Mouse (Mus musculus) CD8-positive naive resting alpha-beta T cell, adult 2 months (primary cell): Measurements from ENCODE around the gene Nrros.
A peak's percentile ranks its signal among the peaks of the same experiment; 100 is the strongest.

Source experiments
- DNase-seq, 2 experiments: peaks; one replicate each; pipeline ENCODE4 v3.0.0; 2022; ENCODE audit warnings: low read depth in 2 of 2, low spot score in 2 of 2

Gene Nrros

DNA sequence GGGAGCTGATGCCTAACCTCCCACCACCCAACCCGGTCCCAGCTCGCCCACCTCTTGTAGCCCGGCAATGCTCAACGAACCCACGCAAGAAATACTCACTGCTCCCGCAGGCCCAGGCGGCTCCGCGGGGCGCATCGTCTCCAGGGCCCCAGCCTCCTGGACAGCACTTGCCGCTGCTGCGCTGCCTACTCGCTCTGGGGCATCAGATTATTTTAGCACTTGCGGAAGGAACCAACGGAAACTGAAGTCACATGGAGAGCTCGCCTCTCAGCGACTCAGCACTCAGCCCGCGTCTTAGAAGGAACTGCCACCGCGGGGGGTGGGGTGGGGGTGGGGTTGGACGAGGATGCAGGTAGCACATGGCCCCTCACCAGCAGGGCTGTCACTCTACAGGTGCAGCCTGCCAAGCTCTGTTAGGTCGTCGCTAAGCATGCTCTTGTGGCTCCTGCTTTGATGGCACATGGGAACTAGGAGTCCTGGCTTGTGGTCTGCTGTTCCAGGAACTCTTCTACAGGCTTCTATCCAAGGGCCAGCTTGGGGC lies at the start of gene Nrros:
TSS of gene Nrros (minus strand) at position 314 of the 541 bp plus-strand sequence.
- DNase-seq, result peak; percentile 61 to 67

DNA sequence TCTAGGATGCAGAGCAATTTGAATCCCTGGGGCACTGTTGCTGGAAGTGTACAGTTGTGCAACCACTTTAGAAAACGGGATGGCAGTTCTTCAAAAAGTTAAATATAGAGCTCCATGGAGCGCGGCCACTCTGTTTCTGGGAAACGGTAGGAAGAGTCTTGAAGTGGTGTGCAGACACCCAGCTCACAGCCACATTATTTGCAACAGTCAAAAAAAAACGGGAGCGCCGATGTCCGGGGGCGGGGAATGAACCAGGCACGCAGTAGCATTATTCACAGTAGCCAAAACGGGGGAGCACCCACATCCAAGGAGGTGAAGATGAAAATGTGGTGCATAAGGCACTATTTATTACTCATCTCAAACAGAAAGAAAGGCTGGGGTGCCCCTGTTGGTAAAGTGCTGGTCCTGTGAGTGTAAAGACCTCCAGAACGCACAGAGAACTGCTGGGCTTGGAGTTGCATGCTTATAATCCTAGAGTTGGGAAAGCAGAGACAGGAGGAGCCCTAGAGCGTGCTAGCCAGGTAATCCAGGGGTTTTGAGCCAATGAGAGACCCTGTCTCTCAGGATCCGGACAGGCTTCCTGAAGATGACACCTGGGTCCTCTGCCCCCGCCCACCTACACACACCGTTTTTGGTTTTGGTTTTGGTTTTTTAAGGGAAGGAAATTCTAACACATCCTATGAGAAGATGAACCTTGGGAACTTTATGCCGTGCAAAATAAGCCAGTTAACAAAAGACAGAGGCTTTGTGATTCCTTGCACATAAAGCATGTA lies 49.6 kb upstream of the Nrros start:
- DNase-seq, result no peak

DNA sequence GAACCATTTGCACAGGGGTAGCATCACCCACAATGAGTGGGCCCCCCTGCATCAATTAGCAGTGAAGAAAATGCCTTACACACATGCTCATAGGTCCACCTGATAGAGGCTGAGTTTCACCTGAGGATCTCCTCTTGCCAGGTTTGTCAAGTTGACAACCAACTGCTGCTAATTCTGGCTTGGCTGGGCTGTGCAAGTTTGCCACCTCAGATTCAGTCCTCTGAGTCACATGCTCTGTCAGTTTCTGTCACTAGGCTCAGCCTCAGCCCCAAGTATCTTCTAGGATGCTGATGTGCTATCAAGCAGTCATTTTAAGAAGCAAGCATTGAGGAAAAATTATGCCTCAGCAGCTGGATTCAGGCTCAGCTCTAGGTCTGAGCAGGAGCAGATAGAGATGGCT lies 48.8 kb upstream of the Nrros start:
- no peak for DNase-seq

DNA sequence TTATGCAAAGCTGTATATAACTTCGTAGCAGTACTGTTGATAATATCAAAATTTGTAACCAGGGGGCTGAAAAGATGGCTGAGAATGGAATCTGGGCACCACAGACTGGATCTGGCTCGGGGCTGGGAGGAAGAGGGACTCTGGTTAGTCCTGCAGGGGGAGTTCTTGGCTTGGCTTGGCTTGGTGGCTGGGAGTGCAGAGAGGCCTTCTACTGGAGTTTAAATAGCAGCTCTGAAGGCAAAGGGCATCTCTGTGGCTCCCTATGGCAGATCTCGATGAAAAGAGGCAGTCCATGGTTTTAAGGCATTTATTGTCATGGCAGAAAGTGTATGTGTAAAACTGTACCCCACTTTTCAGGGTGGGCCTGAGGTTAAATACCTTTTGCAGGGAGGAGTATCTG lies 39.5 kb upstream of the Nrros start:
- DNase-seq, result no peak

DNA sequence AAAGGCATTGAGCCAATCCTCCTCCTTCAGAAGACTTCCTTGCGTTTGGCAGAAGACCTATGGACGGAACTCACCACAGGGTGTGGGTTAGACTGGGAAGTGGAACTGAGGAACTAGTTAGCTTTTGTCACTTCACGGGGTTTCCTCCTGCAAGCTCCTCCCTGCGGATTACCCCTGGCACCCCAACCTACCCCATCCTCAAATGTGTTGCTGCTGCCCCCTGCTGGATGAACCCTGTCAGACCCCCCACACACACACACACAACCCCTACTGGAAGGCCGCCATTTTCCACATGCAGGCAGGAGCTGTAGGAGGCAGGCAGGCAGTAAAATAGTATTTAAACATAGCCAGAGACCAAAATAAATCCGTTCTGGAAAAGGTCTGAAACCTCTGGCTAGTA lies 37.3 kb upstream of the Nrros start:
- DNase-seq, result peak; percentile 93 to 96

DNA sequence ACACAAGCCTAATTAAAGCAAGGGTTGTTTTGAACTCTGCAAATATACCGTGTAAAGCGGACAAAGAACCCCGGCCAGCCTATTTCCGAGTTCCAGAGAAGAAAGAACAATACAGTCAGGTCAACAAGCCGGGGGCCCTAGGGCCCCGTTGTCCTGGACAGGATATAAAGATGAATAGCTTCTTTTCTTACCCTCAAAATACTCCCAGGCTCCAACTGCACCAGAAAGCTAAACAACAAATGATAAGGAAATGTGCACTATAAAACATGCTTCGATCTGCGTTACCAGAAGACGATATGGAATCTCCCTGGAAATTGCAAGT lies 35.6 kb upstream of the Nrros start:
- DNase-seq, result no peak

DNA sequence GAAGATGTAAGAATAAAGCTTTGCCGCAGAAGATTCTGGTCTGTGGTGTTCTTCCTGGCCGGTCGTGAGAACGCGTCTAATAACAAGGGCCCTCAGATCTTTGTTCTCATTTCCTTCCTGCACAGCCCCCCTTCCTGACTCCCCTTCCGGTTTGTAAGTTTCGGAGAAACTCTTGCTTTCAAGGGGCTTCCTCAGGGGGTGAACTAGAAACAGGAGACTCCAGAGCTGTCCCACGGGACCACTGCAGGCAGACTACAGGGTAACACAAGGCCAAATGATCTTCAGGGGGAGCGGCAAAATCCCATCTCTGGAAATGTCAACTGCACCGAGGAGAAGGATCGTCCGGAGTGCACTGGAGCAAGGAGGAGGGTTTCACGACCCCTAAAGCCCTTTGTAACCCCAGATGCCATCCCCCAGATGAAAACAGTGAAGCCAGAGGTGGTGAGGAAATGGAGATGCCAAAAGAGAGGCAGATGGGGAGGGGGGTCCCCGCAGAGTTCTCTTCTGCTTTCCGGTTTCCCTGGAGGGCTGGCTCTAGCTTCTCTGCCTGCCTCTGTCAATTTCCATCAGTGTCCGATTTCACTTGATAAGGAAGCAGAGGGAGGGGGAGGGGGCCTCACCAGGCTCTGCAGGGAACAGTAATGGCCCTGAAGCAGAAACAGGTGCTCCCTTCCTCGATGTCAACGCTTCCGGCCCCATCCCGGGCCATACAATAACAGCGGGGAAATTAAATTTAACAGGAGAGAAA lies 35.0 kb upstream of the Nrros start:
- DNase-seq, result peak; percentile 38 to 42

DNA sequence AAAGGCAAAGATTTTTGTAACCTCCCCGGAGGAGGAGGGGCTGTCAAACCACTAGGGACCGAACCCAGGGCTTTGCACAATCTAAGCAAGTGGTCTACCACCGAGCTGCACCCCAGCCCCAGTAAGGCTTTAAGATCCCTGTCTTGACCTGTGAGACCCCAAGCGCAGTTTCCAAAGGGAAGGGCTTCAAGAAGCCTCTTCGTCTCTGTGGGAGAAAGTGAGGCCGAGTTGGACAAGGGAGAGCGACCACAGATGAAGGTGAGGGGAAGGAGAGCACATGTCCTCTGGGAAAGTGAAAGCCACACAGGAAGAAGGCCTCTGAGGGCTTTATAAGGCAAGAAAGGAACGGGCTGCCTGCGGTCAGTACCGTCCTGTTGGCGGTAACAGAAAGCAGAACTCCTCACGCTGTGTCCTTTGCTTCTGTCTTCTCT lies 24.6 kb upstream of the Nrros start:
- DNase-seq, result no peak

DNA sequence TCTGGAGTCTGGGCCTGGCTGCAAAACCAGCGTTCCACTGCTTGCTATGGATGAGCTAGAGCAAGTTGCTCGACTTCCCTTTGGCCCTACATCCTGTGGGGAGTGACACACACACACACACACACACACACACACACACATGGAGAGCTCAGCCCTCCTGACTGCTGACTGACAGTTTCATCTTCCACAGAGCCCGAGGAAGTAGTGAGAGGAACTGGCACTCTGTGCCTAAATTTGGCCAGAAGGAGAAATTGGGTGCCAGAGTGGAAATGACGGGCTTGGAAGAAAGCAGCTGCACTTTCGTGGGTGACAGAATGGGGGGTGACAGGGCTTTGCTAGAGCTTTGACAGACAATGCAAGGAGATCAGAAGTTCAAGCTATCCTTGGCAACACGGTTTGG lies 23.7 kb upstream of the Nrros start:
- no peak for DNase-seq

DNA sequence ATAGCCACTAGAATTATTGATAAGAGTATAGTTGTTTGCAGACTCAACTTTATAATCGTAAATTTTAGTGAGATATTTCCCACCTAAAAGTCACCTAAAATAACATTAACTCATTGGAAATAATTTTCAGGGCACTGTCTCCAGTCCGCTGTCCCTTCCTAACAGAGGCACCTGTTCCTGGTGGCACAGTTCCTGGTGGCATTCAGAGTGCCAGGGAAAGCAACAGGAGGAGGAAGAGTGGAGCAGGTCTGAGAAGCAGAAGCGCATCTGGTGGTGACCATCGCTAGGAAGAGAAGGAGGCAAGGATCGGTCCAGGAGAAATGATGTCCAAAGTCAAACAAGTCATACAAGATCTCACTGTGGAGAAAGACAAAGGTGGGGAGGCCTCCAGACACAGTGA lies 20.7 kb upstream of the Nrros start:
- DNase-seq, result no peak

DNA sequence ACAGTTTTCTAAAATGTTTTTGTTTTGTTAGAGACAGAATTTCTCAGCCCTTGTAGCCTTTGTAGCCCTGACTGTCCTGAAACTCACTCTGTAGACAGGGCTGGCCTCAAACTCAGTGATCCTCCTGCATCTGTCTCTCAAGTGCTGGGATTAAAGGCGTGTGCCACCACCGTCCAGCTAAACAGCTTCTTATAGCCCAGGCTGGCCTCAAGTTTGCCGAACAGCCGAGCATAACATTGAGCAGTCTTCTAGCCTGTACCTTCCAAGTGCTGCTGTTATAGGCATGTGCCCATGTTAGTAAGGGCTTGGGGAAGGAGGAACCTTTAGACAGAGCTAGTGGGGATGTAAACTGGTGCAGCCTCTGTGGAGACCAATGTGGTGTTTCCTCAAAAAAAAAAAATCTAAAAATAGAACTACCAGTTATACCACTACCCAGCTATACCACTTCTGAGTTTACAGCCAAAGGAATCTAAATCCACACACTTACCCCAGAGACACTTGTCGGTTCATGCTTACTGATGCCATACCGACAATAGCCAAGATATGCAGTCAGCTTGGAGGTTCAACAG lies 14.0 kb upstream of the Nrros start, which contains the start of gene Bex6:
TSS of gene Bex6 (plus strand) at position 491 of the 569 bp plus-strand sequence.
- DNase-seq, result no peak

DNA sequence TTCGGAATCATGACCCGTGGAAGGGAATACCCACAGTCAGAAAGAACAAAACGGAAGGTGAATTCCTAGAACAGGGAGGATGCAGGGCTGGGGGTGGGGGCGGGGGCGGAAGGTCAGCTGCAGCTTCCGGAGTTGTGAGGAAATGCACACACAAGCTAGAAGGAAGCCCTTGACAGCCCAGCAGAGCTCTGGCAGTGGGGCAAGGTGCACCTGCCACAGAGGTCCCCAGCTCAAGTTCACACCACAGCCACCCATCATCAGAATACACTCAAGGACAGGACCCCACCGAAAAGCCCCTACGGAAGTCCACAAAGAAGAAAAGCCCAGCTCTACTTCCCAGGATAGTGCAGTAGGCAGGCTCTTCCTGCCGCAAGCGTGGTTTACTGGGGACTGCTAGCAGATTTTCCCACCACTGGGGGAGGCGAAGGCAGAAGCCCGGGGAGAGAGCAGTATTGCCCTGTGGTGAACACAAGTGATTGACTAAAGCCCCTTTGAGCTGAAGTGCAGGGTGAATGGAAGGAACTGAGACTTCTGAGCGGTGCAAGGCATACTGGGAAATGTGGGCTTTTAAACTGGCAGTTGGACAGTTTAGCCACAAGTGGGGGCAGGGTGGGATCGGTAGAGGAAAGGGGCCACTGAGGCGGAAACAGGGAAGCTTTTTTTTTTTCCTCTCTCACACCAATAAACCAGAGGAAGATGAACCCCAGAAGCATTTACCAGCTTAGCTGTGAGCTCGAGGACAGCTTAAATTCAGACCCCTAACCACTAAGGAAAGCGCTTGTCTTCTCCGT lies 11.7 kb upstream of the Nrros start:
- DNase-seq, result peak; percentile 35 to 44

DNA sequence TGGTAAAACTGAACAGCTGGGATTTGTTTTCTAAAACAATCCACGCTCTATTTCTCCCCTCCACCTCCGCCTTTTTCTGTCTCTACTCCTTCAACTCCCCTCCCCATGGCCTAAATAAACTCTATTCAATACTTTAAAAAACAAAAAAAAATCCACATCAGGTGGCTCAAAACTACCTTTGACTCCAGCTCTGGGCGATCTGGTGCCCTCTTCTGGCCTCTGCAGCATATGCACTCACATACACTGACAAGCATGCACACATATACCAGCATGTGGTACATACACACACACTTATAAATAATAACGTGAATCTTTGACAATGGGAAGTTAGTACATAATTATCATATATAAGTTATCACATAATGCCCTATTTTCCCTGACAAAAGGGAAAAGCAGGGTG lies 9.6 kb upstream of the Nrros start:
- peak in 1 of 2 experiments; percentile 42 for DNase-seq

DNA sequence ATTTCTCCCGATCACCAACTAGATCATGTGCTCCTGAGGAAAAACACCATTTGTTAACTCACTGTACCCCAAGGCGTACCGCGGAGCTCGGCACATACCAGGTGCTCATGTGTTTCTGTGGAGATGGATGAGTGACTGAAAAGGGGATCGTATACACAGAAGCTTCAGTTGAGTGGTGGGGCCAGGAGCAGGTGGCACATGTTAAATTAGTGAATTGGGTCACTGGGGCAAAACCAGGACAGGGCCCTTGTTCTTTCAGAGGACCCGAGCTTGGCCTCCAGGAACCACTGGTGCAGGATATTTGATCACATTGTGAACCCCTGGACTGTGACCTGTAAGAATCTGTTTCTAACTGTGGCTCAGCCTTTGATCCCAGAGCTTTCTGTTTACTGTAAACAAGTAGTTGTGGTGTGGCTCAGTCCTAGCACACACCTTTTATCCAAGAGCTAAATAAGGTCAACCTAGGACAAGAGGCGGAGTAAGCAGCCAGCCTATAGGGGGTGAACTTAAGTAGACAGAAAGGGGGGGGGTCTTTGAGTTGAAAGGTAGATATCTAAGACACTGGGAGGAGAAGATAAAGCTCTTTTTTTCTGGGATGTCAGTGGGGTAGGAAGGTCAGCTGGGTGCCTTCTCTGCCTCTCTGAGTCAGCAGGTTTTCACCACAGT lies 9.1 kb upstream of the Nrros start:
- DNase-seq, result no peak

DNA sequence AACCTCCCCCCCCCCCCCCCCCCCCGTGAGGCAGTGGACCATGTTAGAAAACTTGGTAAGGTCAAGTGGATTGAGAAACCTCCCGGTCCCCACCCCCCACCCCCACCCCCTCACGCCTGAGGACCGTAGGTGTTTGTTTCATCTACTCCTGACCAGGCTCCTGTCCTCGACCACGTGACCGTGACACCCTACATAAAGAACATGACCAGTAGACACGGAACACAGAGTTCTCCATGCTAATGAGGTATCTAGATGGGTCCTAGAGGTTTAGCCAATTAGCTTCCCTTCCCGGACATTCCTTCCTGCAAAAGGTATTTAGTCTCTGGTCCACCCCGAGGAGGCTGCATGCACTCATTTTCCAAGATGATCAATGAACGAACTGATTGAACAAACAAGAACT lies 8.0 kb upstream of the Nrros start:
- no peak for DNase-seq

DNA sequence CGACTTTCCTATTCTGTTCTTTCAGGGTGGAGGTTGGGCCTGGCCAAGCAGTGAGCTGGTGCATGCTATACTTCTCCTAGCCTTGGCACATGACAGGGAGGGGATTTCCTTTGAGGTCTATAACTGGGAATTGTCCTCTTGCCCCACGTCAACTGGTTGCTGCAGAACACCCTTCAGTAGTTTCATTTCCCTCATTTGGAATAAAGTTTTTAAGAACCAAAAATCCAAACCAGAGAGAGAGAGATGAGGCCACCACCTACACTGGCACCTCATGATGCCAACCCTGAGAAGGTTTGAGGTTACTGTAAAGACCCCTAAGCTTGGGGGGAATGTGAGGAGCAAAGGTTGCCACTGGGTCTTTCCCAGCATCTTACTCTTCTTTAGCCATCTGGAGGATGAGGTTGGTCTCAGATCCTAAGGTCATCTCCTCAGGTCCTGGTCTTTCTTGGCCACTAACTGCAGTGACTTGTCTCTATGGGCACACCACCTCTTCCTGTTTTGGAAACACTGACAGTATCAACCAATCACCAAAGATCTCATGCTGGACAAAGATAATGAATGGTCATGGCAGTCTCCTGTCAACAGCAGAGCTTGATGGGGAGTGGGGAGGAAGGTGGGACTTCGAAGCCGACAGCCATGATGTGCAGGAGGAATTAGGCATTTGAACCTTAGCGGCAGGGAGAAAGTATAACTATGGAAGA lies 5.8 kb upstream of the Nrros start:
- no peak for DNase-seq

DNA sequence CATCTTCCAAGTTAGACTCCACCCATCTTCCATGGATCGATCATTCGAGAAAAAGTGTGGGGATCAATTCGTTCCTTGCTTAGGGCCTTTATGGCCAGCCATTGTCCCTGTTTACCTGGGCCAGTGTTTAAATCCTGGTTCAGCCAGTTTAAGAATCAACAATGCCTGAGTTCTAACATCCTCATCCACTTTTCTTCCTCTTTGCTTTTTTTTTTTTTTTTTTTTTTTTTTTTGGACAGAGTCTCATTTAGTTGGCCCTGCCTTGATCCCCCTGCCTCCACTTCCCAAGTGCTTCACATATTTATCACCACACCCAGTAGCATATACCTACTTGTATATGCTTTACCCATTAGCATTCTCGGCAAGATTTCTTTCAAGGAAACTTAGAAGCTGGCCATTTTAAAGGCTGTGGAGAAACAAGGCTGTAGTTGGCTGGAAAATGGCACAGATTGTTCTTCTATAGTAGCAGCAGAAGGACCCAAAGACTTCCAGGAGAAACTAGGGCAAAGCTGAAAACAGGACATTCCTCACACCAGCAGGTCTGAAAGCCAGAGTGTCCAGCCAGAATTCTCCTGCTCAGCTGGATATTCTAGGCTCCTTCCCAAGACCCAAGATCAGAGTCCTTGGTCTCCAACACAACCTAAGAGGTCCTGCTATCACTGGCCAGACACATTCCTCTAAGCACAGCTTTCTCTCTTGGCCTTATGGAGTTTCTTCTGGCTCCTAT lies 2.6 kb upstream of the Nrros start:
- no peak for DNase-seq

DNA sequence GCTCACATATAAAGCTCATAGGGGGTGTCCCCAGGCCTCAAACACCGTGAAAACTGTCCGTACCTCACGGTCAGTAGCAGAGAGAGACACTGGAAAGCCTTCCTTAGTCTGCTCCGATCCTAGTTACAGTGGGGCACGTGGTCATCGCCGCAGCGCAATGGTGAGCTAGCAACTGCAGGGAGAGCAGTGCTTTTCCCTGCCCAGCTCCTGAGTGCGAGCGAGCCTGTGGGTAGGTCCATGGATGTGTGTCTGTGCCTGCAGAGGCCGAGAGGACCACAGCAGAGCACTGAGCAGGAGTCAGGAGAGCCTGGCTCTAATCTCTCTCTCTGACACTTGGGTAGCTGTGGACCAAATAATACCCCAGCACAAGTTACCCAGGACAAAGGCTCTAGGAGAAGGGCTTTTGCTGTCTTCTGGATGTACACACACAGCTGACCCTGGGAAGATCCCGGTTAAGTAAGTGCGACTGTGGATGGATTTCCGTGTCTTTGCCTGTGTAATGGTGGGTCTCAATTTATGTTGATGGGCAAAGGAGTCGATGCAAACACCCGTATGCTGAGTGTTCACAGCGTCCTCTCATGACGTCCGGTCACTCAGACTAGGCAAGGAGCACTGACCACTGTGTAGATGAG lies 882 bp downstream of the Nrros start:
- DNase-seq, result no peak

DNA sequence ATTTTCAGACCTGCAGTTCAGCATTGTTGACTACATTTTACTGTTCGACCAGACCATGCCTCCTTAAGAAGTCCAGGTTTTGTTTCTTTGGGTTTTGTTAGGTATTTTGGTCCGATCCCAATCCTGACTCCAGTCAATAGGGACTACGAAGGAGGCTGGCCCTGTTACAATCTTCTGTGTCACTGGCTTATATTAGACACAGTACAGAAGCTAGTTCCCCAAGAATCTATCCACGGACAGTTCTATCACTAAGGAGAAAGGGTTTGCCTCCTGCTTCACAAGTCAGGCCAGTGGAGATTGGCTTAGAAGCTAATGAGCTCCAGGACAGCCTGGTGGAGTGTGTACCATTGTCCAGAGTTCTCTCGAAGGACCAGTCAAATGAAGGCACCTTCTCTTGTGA lies 1.5 kb downstream of the Nrros start:
- DNase-seq, result no peak
